ENCODE assay signal across 9 mouse cellular contexts in genomic region chr10:61826753-61827435, GRCm38 (mm10). TPM values are rescaled to one million over a fixed set of nuclear protein-coding genes. Genes with fewer than 3 reads are reported as not detected.
DNase-seq lines count a peak whose midpoint lies in the region; ATAC-seq and TF ChIP-seq lines count a peak whose summit lies in the region.
"Had no signal": no experiment of that assay in that cellular context is flagged by ENCODE, and none has a peak within 500 bp of the region (broad histone marks: within the 10 kb centered on the region; RNA-seq: fewer than 3 reads in every experiment).

No protein-coding gene starts in this region.

- TF ChIP-seq POLR2A in CH12.LX (IDR thresholded peaks at IDR 0.05; ENCODE audit: low read depth, low read length): 0 out of 2 replicates have a peak, but pooled peaks have one; percentile 41

- H3K79me2 ChIP-seq in CH12.LX (replicated peaks; ENCODE audit: control insufficient read depth, extremely low read depth, insufficient read depth, poor library complexity, severe bottlenecking): no peaks in the 10 kb centered on the region

- no peak for DNase-seq in forebrain, postnatal 0 days
- peak; percentile 73 for DNase-seq in CH12.LX (ENCODE audit: extremely low read depth)
- peak; percentile 63 for DNase-seq in embryonic facial prominence, embryonic 14.5 days (ENCODE audit: low spot score)
- DNase-seq in urinary bladder, postnatal 10 days (ENCODE audit: low spot score): no peak
- DNase-seq in layer of hippocampus, adult 18-20 months (ENCODE audit: low spot score in 2 of 2): no peak

- no peaks in the 10 kb centered on the region for H3K36me3 ChIP-seq in forebrain, postnatal 0 days (ENCODE audit: insufficient read depth)
- H3K36me3 ChIP-seq in forebrain, embryonic 15.5 days: no peaks in the 10 kb centered on the region
- H3K36me3 ChIP-seq in CH12.LX (replicated peaks in 1 of 2; ENCODE audit: control insufficient read depth in 1 of 2, insufficient read depth in 1 of 2, low read length in 1 of 2): no peaks in the 10 kb centered on the region
- no peaks in the 10 kb centered on the region for H3K36me3 ChIP-seq in embryonic facial prominence, embryonic 14.5 days (ENCODE audit: control insufficient read depth, insufficient read depth, low read length)
- no peaks in the 10 kb centered on the region for H3K36me3 ChIP-seq in limb, embryonic 12.5 days

- dilution Hi-C loops in CH12.LX (cut with MboI; ENCODE audit: extremely low pct_ligation_motif_present, extremely low pct_unique_long_range_greater_than_20kb, low sequenced_read_pairs): no loop called here

- WGBS in forebrain, postnatal 0 days: 20% methylated on average over 16 of the region's 16 CpGs
- WGBS in forebrain, embryonic 15.5 days: 19% methylated on average over 16 of the region's 16 CpGs
- 14% methylated on average over 16 of the region's 16 CpGs for WGBS in embryonic facial prominence, embryonic 14.5 days
- 19% methylated on average over 16 of the region's 16 CpGs for WGBS in limb, embryonic 12.5 days

- ATAC-seq in forebrain, postnatal 0 days: no peak; the same call in 1 of the 2 replicates
- no peak for ATAC-seq in forebrain, embryonic 15.5 days (replicated peaks)
- peak; percentile 38; the same call in 1 of the 2 replicates for ATAC-seq in embryonic facial prominence, embryonic 14.5 days (ENCODE audit: low read depth)
- peak; percentile 61; the same call in 1 of the 2 replicates for ATAC-seq in limb, embryonic 12.5 days (ENCODE audit: insufficient number of reproducible peaks, insufficient read depth, low FRiP score, low TSS enrichment, low read depth)
- ATAC-seq in megakaryocyte progenitor cell, adult 5-6 weeks (replicated peaks; ENCODE audit: poor library complexity): no peak

- TF ChIP-seq RAD21 in CH12.LX (IDR thresholded peaks at IDR 0.05; ENCODE audit: low read depth, low read length): no peak

- 0 out of 2 replicates have a peak overlapping the region, but pooled peaks have one; percentile 5 for H3K27ac ChIP-seq in forebrain, postnatal 0 days (ENCODE audit: low read depth, low read length)
- H3K27ac ChIP-seq in forebrain, embryonic 15.5 days (replicated peaks): no peak overlapping the region
- H3K27ac ChIP-seq in CH12.LX (ENCODE audit: insufficient read depth, low read depth): peak overlapping the region; percentile 32; the same call in 1 of the 2 replicates
- H3K27ac ChIP-seq in embryonic facial prominence, embryonic 14.5 days (replicated peaks; ENCODE audit: low read depth, low read length): peak overlapping the region; percentile 71
- H3K27ac ChIP-seq in limb, embryonic 12.5 days: peak overlapping the region; percentile 86
- H3K27ac ChIP-seq: macrophage had no signal

- no peak overlapping the region for H3K4me3 ChIP-seq in forebrain, postnatal 0 days (ENCODE audit: low read depth, low read length)
- no peak overlapping the region for H3K4me3 ChIP-seq in forebrain, embryonic 15.5 days
- H3K4me3 ChIP-seq in CH12.LX (replicated peaks in 1 of 3; ENCODE audit: low read depth in 2 of 3, low read length in 2 of 3, poor library complexity in 1 of 3): no peak overlapping the region
- H3K4me3 ChIP-seq in embryonic facial prominence, embryonic 14.5 days (ENCODE audit: low read depth, low read length): no peak overlapping the region
- no peak overlapping the region for H3K4me3 ChIP-seq in limb, embryonic 12.5 days (replicated peaks)

- H3K9ac ChIP-seq in forebrain, postnatal 0 days: no peak overlapping the region
- no peak overlapping the region for H3K9ac ChIP-seq in forebrain, embryonic 15.5 days (replicated peaks)
- no peak overlapping the region for H3K9ac ChIP-seq in CH12.LX (ENCODE audit: insufficient read depth, low read depth)
- H3K9ac ChIP-seq in embryonic facial prominence, embryonic 14.5 days (ENCODE audit: low read depth, low read length): no peak overlapping the region; the same call in 1 of the 2 replicates
- H3K9ac ChIP-seq in limb, embryonic 12.5 days (replicated peaks): no peak overlapping the region

- H3K9me3 ChIP-seq in forebrain, postnatal 0 days (ENCODE audit: low read length): no peaks in the 10 kb centered on the region
- no peaks in the 10 kb centered on the region for H3K9me3 ChIP-seq in forebrain, embryonic 15.5 days
- H3K9me3 ChIP-seq in CH12.LX (replicated peaks; ENCODE audit: low read length): no peaks in the 10 kb centered on the region
- no peaks in the 10 kb centered on the region for H3K9me3 ChIP-seq in embryonic facial prominence, embryonic 14.5 days (ENCODE audit: control insufficient read depth, low read length)
- no peaks in the 10 kb centered on the region for H3K9me3 ChIP-seq in limb, embryonic 12.5 days

- in situ Hi-C loops in CH12.LX (cut with MboI; ENCODE audit: low pct_ligation_motif_present, low pct_unique_long_range_greater_than_20kb, low sequenced_read_pairs): loop anchor here (25.0 kb wide), 1 partner anchor 560 kb away; the partner anchor contains the start of gene Hk1

- no peak for TF ChIP-seq CTCF in forebrain, postnatal 0 days (IDR thresholded peaks at IDR 0.05; ENCODE audit: low read depth)
- peak in 1 of 2 experiments; percentile 40; a peak in 2 of 4 replicates for TF ChIP-seq CTCF in CH12.LX (conservative IDR thresholded peaks at IDR 0.05 in 1 of 2, IDR thresholded peaks at IDR 0.05 in 1 of 2; ENCODE audit: low read depth in 2 of 2, low read length in 2 of 2)

- H3K27me3 ChIP-seq in forebrain, postnatal 0 days (ENCODE audit: insufficient read depth, low read length): no peaks in the 10 kb centered on the region
- no peaks in the 10 kb centered on the region for H3K27me3 ChIP-seq in forebrain, embryonic 15.5 days
- no peaks in the 10 kb centered on the region for H3K27me3 ChIP-seq in CH12.LX (replicated peaks)
- no peaks in the 10 kb centered on the region for H3K27me3 ChIP-seq in embryonic facial prominence, embryonic 14.5 days (replicated peaks; ENCODE audit: control insufficient read depth, insufficient read depth, low read length)
- no peaks in the 10 kb centered on the region for H3K27me3 ChIP-seq in limb, embryonic 12.5 days

- H3K4me2 ChIP-seq in forebrain, postnatal 0 days (ENCODE audit: low read depth): no peak overlapping the region
- H3K4me2 ChIP-seq in forebrain, embryonic 15.5 days (replicated peaks): no peak overlapping the region
- H3K4me2 ChIP-seq in CH12.LX (ENCODE audit: insufficient read depth, low read depth, poor library complexity, severe bottlenecking): peak overlapping the region; percentile 88
- H3K4me2 ChIP-seq in embryonic facial prominence, embryonic 14.5 days (ENCODE audit: low read depth, low read length): no peak overlapping the region
- no peak overlapping the region; the same call in 1 of the 2 replicates for H3K4me2 ChIP-seq in limb, embryonic 12.5 days

- peak; percentile 69 for TF ChIP-seq EP300 in CH12.LX (IDR thresholded peaks at IDR 0.05; ENCODE audit: low read length)

- H3K4me1 ChIP-seq in forebrain, postnatal 0 days (ENCODE audit: insufficient read depth): no peaks in the 10 kb centered on the region
- no peaks in the 10 kb centered on the region for H3K4me1 ChIP-seq in forebrain, embryonic 15.5 days
- peaks cover 15 to 68% of the 10 kb centered on the region in 2 experiments for H3K4me1 ChIP-seq in CH12.LX (ENCODE audit: control insufficient read depth in 1 of 2, insufficient read depth in 2 of 2)
- peaks cover 66% of the 10 kb centered on the region for H3K4me1 ChIP-seq in embryonic facial prominence, embryonic 14.5 days (ENCODE audit: control insufficient read depth, insufficient read depth, low read length)
- H3K4me1 ChIP-seq in limb, embryonic 12.5 days (replicated peaks): peaks cover 67% of the 10 kb centered on the region

TF ChIP-seq in CH12.LX, 34 proteins besides CTCF, POLR2A, EP300 and RAD21 (continues in another document):
- TF ChIP-seq MYC (IDR thresholded peaks at IDR 0.05; ENCODE audit: low read depth, low read length) (no peak), BHLHE40 (IDR thresholded peaks at IDR 0.05; ENCODE audit: low read depth, low read length) (peak; percentile 60; the same call in 1 of the 2 replicates), ETS1 (conservative IDR thresholded peaks at IDR 0.05; ENCODE audit: low read depth, low read length) (peak; percentile 78), NELFE (IDR thresholded peaks at IDR 0.05; ENCODE audit: low read depth, low read length) (no peak), TCF12 (IDR thresholded peaks at IDR 0.05; ENCODE audit: low read depth, low read length) (peak; percentile 71), SMC3 (IDR thresholded peaks at IDR 0.05; ENCODE audit: low read depth, low read length) (no peak), NRF1 (IDR thresholded peaks at IDR 0.05; ENCODE audit: low read depth, low read length) (no peak), TBP (conservative IDR thresholded peaks at IDR 0.05; ENCODE audit: low read depth, low read length) (peak; percentile 75; the same call in 1 of the 2 replicates), ZKSCAN1 (IDR thresholded peaks at IDR 0.05; ENCODE audit: borderline replicate concordance, low read depth, low read length) (no peak), POLR2AphosphoS2 (IDR thresholded peaks at IDR 0.05; ENCODE audit: low read depth, low read length) (no peak), ZNF384 (IDR thresholded peaks at IDR 0.05; ENCODE audit: low read depth, low read length) (peak; percentile 48; the same call in 1 of the 2 replicates), UBTF (IDR thresholded peaks at IDR 0.05; ENCODE audit: low read depth, low read length) (no peak), JUN (IDR thresholded peaks at IDR 0.05; ENCODE audit: insufficient read depth, low read depth, low read length) (peak; percentile 27; the same call in 1 of the 2 replicates), ELF1 (IDR thresholded peaks at IDR 0.05; ENCODE audit: low read depth, low read length) (peak; percentile 72), KAT2A (IDR thresholded peaks at IDR 0.05; ENCODE audit: insufficient replicate concordance, low read length) (no peak), IRF4 (IDR thresholded peaks at IDR 0.05; ENCODE audit: low read depth, low read length) (peak; percentile 93), MAX (IDR thresholded peaks at IDR 0.05; ENCODE audit: low read length) (no peak), USF2 (conservative IDR thresholded peaks at IDR 0.05; ENCODE audit: low read depth, low read length) (no peak)

RNA-seq across cellular contexts. Expression of gene H2afy2, which starts 42.9 kb away (rescaled TPM):
- 129 and 143 TPM in 2 replicates for total RNA-seq in forebrain, postnatal 0 days (2014; rRNA removed)
- 175 and 191 TPM in 2 replicates for polyA plus RNA-seq in forebrain, postnatal 0 days (2015; fragmentation: Nextera tagmentation; extraction: Ambion mirVana)
- 312 TPM in 2 replicates for polyA plus RNA-seq in forebrain, embryonic 15.5 days (2015; fragmentation: Nextera tagmentation; extraction: Ambion mirVana)
- total RNA-seq in CH12.LX (2012; rRNA removed): 0.08 TPM in 1 of 2 replicates, not detected in the other
- not detected in 2 replicates for total RNA-seq in CH12.LX (2014; rRNA removed)
- polyA plus RNA-seq in CH12.LX (2012; ENCODE audit: insufficient read length, low read depth): 0.14 and 0.20 TPM in 2 replicates
- 87.2 and 110 TPM in 2 replicates for polyA plus RNA-seq in embryonic facial prominence, embryonic 14.5 days (2014; fragmentation: Nextera tagmentation; extraction: Ambion mirVana)
- 320 and 331 TPM in 2 replicates for polyA plus RNA-seq in limb, embryonic 12.5 days (2016; fragmentation: Nextera tagmentation; extraction: Ambion mirVana)
- total RNA-seq in layer of hippocampus, adult 18-20 months (2021): 10 to 100 TPM; 12.8 to 14.6 TPM
- total RNA-seq in megakaryocyte progenitor cell, adult 5-6 weeks (2015): 2.0 and 2.2 TPM in 2 replicates
- total RNA-seq in megakaryocyte progenitor cell, adult 5-6 weeks (2017): 2.2 and 2.9 TPM in 2 replicates

Comparison
In these comparisons a context has a peak if more than half of its experiments do, and no peak if none do; other contexts are left out.
1. ATAC-seq: peak in embryonic facial prominence, embryonic 14.5 days (single experiment) and limb, embryonic 12.5 days (single experiment); none in forebrain, postnatal 0 days (single experiment), forebrain, embryonic 15.5 days (single experiment) and megakaryocyte progenitor cell, adult 5-6 weeks (single experiment).
2. DNase-seq: peak in CH12.LX (single experiment) and embryonic facial prominence, embryonic 14.5 days (single experiment); none in forebrain, postnatal 0 days (single experiment), urinary bladder, postnatal 10 days (single experiment) and layer of hippocampus, adult 18-20 months (0 of 2).
3. RNA of gene H2afy2, which starts 42.9 kb away (polyA plus RNA-seq): 320 to 331 TPM in limb, embryonic 12.5 days, 312 TPM in forebrain, embryonic 15.5 days, 175 to 191 TPM in forebrain, postnatal 0 days and 87.2 to 110 TPM in embryonic facial prominence, embryonic 14.5 days; 0.14 to 0.20 TPM in CH12.LX; every median in the first group is over 10 times any median in the second.